Comparison of ENCODE assay signal across 27 mouse cellular contexts in genomic region chr9:75308621-75309020, GRCm38 (mm10). TPM values are rescaled to one million over a fixed set of nuclear protein-coding genes. Genes with fewer than 3 reads are reported as not detected.
"Had no signal": no experiment of that assay in that cellular context is flagged by ENCODE, and none has a peak within 500 bp of the region (broad histone marks: within the 10 kb centered on the region; RNA-seq: fewer than 3 reads in every experiment).

No protein-coding gene starts in this region.

- H3K27ac ChIP-seq: embryonic facial prominence, embryonic 10.5 days; embryonic facial prominence, embryonic 12.5 days; embryonic facial prominence, embryonic 13.5 days; embryonic facial prominence, embryonic 15.5 days; forebrain, embryonic 10.5 days; forebrain, embryonic 12.5 days; forebrain, embryonic 13.5 days; forebrain, embryonic 15.5 days; gastrocnemius, adult 2 months; heart, adult 2 months had no signal

- H3K4me1 ChIP-seq: embryonic facial prominence, embryonic 12.5 days had no signal

- H3K4me3 ChIP-seq: embryonic facial prominence, embryonic 10.5 days; embryonic facial prominence, embryonic 12.5 days; embryonic facial prominence, embryonic 13.5 days; embryonic facial prominence, embryonic 15.5 days; erythroblast, embryonic 14.5 days; forebrain, embryonic 10.5 days; forebrain, embryonic 12.5 days; forebrain, embryonic 13.5 days; forebrain, embryonic 15.5 days; gastrocnemius, adult 2 months; heart, adult 2 months had no signal

- H3K27me3 ChIP-seq: embryonic facial prominence, embryonic 12.5 days; embryonic facial prominence, embryonic 13.5 days; embryonic facial prominence, embryonic 15.5 days; forebrain, embryonic 12.5 days; forebrain, embryonic 13.5 days; forebrain, embryonic 15.5 days had no signal

- DNase-seq: cerebellum, adult 9-11 months; cerebellum, postnatal 14 days; cerebellum, postnatal 36 days; embryo, embryonic 11 days; forebrain, postnatal 0 days; gastrocnemius, adult 2 months; gastrocnemius, postnatal 10 days; gastrocnemius, postnatal 14 days; gastrocnemius, postnatal 25 days; gastrocnemius, postnatal 36 days; heart, adult 11 months; heart, adult 18-20 months; heart, adult 2 months had no signal

- ATAC-seq: forebrain, embryonic 13.5 days; forebrain, embryonic 14.5 days; forebrain, embryonic 15.5 days; forebrain, embryonic 16.5 days; forebrain, postnatal 0 days had no signal

RNA-seq across cellular contexts. Expression of gene Gnb5, which starts 2.5 kb away (rescaled TPM):
- polyA plus RNA-seq: erythroblast, embryonic 14.5 days had no signal

RNA-seq across cellular contexts. Expression of gene Bcl2l10, which starts 38.9 kb away (rescaled TPM):
- polyA plus RNA-seq: embryonic facial prominence, embryonic 10.5 days; embryonic facial prominence, embryonic 11.5 days; embryonic facial prominence, embryonic 12.5 days; embryonic facial prominence, embryonic 13.5 days; embryonic facial prominence, embryonic 14.5 days; embryonic facial prominence, embryonic 15.5 days; erythroblast, embryonic 14.5 days; forebrain, embryonic 10.5 days; forebrain, embryonic 11.5 days; forebrain, embryonic 12.5 days; forebrain, embryonic 13.5 days; forebrain, embryonic 14.5 days; forebrain, embryonic 15.5 days; forebrain, embryonic 16.5 days; forebrain, postnatal 0 days; heart, adult 2 months had no signal
